Mouse (Mus musculus) kidney, adult 2 months (tissue): Measurements from ENCODE around the gene Tmem151b.

Experiments used
- CTCF ChIP-seq: fragments of 200-500 bp; conservative IDR thresholded peaks from 2 replicates; pipeline ENCODE4 v1.5.1; 2011; ENCODE audit warnings: low read depth, mild to moderate bottlenecking, control low read depth, low read length, moderate library complexity, mixed read lengths; ENCODE audit not compliant: insufficient read depth, insufficient read length
- POLR2A ChIP-seq: fragments of 200-500 bp; IDR thresholded peaks from one replicate; pipeline ENCODE4 v1.6.1; 2011; ENCODE audit warnings: low read depth, low read length, control low read depth

- TF ChIP-seq POLR2A (no peak), CTCF (no peak)
These were observed 13.2 kb downstream of the Tmem151b start for GRCm38 (mm10) chr17:45536264-45536663.
